Mouse (Mus musculus): ENCODE results near the gene Pdk4. TPM values are rescaled to one million over a fixed set of nuclear protein-coding genes. Genes with fewer than 3 reads are reported as not detected.

The Pdk4 gene
- polyA plus RNA-seq, 1 experiment: 41.6 TPM

GRCm38 (mm10) chr6:5433887-5434286 is 62.2 kb downstream of the Pdk4 start:
- no peaks in the 10 kb centered on the region for H3K36me3 ChIP-seq (ENCODE audit: control insufficient read depth, insufficient read depth)
- H3K79me2 ChIP-seq (ENCODE audit: control insufficient read depth, insufficient read depth): no peaks in the 10 kb centered on the region
- no peaks in the 10 kb centered on the region for H3K27me3 ChIP-seq (ENCODE audit: control insufficient read depth, insufficient read depth, insufficient read length)
- H3K79me3 ChIP-seq (ENCODE audit: low read depth): no peaks in the 10 kb centered on the region
- no peak for TF ChIP-seq FOSL1 (IDR thresholded peaks at IDR 0.05; ENCODE audit: insufficient read depth, low read length, poor library complexity, severe bottlenecking)
- TF ChIP-seq CTCF (IDR thresholded peaks at IDR 0.05; ENCODE audit: control insufficient read depth, insufficient read depth, insufficient read length): no peak
- no peak for TF ChIP-seq MYOG (IDR thresholded peaks at IDR 0.05; ENCODE audit: control insufficient read depth, extremely low read depth, insufficient read length)
- TF ChIP-seq USF1 (IDR thresholded peaks at IDR 0.05; ENCODE audit: low read depth): no peak
- TF ChIP-seq MAX (IDR thresholded peaks at IDR 0.05): no peak
- TF ChIP-seq MYOD1 (IDR thresholded peaks at IDR 0.05; ENCODE audit: control insufficient read depth, insufficient read length, low read depth): no peak
- no peak for TF ChIP-seq CEBPB (IDR thresholded peaks at IDR 0.05; ENCODE audit: low read depth)
- no peak overlapping the region for H3K4me3 ChIP-seq (ENCODE audit: insufficient read depth, poor library complexity, severe bottlenecking)
- no peak overlapping the region for H3ac ChIP-seq (ENCODE audit: control insufficient read depth, insufficient read length, low read depth)

Other genes starting within 250 kb of the Pdk4 start
- 0.78 TPM for gene Pon3, start 240.0 kb downstream of the Pdk4 start, polyA plus RNA-seq (2012; fragmentation: generic; extraction: Trizol)
- 8.4 TPM for gene Pon2, start 197.9 kb downstream of the Pdk4 start, polyA plus RNA-seq (2012; fragmentation: generic; extraction: Trizol)
- gene Asb4, start 112.9 kb downstream of the Pdk4 start, polyA plus RNA-seq (2012; fragmentation: generic; extraction: Trizol): 0.04 TPM
- gene Dync1i1, start 229.3 kb upstream of the Pdk4 start, polyA plus RNA-seq (2012; fragmentation: generic; extraction: Trizol): 0.26 TPM

Measured in C2C12 (cell line).